Mouse (Mus musculus) right cerebral cortex, postnatal 10 days (tissue): ENCODE data around the gene Pir.

Experiments used
- DNase-seq, 2 experiments: peaks; one replicate each; pipeline ENCODE4 v3.0.0; 2021; ENCODE audit warnings: low spot score in 2 of 2

Gene Pir

GRCm38 (mm10) chrX:164269285-164269761, at the start of gene Pir:
TSS of gene Pir (plus strand) at chrX:164269371.
- peak; percentile 27 to 30 for DNase-seq

GRCm38 (mm10) chrX:164221989-164222388, 47.2 kb upstream of the Pir start:
- DNase-seq = no peak

- no peak for DNase-seq
Measured at GRCm38 (mm10) chrX:164233380-164233779, 35.8 kb upstream of the Pir start.

- DNase-seq = peak in 1 of 2 experiments; percentile 16
Measured at GRCm38 (mm10) chrX:164245714-164246113, 23.5 kb upstream of the Pir start.

GRCm38 (mm10) chrX:164246722-164247121, 22.4 kb upstream of the Pir start:
- no peak for DNase-seq

- DNase-seq = no peak
Measured at GRCm38 (mm10) chrX:164256527-164256926, 12.6 kb upstream of the Pir start.

- no peak for DNase-seq
Measured at GRCm38 (mm10) chrX:164258057-164258456, 11.1 kb upstream of the Pir start, which contains the start of gene Bmx. TSS of gene Bmx (minus strand) at chrX:164258193.

GRCm38 (mm10) chrX:164258662-164259061, 10.5 kb upstream of the Pir start:
- DNase-seq = no peak

- no peak for DNase-seq
Measured at GRCm38 (mm10) chrX:164262286-164262685, 6.9 kb upstream of the Pir start.

- no peak for DNase-seq
Measured at GRCm38 (mm10) chrX:164264861-164265260, 4.3 kb upstream of the Pir start.

GRCm38 (mm10) chrX:164270603-164271002, 1.4 kb downstream of the Pir start:
- no peak for DNase-seq

- DNase-seq = peak in 1 of 2 experiments; percentile 22
Measured at GRCm38 (mm10) chrX:164275536-164275935, 6.4 kb downstream of the Pir start.

GRCm38 (mm10) chrX:164280918-164281647, 11.9 kb downstream of the Pir start:
- no peak for DNase-seq

GRCm38 (mm10) chrX:164283808-164284207, 14.6 kb downstream of the Pir start:
- no peak for DNase-seq

- peak in 1 of 2 experiments; percentile 21 for DNase-seq
Measured at GRCm38 (mm10) chrX:164287077-164287476, 17.9 kb downstream of the Pir start.

GRCm38 (mm10) chrX:164291147-164291546, 22.0 kb downstream of the Pir start:
- no peak for DNase-seq

- no peak for DNase-seq
Measured at GRCm38 (mm10) chrX:164306250-164306649, 37.1 kb downstream of the Pir start.

GRCm38 (mm10) chrX:164313876-164314275, 44.7 kb downstream of the Pir start:
- DNase-seq = no peak

- no peak for DNase-seq
Measured at GRCm38 (mm10) chrX:164318554-164318953, 49.4 kb downstream of the Pir start.

GRCm38 (mm10) chrX:164320031-164320430, 50.9 kb downstream of the Pir start:
- DNase-seq = no peak

GRCm38 (mm10) chrX:164322492-164322891, 53.3 kb downstream of the Pir start:
- no peak for DNase-seq

- DNase-seq = no peak
Measured at GRCm38 (mm10) chrX:164323391-164323913, 54.3 kb downstream of the Pir start.

GRCm38 (mm10) chrX:164330351-164330750, 61.2 kb downstream of the Pir start:
- no peak for DNase-seq
